Mouse (Mus musculus) stomach, postnatal 0 days (tissue): ENCODE measurements around the gene Nlgn1.

Experiments
- CTCF ChIP-seq: IDR thresholded peaks from 2 replicates; pipeline ENCODE4 v1.5.1; 2016; ENCODE audit warnings: antibody characterized with exemption, low read depth, mild to moderate bottlenecking, moderate library complexity
- EP300 ChIP-seq: optimal IDR thresholded peaks from 2 replicates; pipeline ENCODE3; 2016; ENCODE audit warnings: antibody characterized with exemption

DNA sequence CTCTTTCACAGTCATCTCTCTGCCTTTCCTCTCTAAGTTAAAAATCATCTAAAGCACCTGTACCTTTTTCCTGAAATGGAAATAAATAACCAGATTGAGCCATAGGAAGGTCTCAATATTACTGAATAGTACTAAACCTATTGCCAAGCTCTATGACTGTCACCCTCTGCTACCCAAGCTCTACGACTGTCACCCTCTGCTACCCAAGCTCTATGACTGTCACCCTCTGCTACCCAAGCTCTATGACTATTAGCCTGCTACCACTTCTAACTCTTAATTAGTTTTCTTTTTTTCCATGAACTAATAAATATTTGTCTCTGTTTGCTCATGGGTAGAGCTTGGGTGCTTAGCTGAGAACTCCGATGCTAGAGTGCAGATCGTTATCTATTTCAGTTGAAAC lies 368.0 kb downstream of the Nlgn1 start:
- no peak for TF ChIP-seq CTCF
- no peak for TF ChIP-seq EP300
